Mouse (Mus musculus) right cerebral cortex, postnatal 36 days (tissue): ENCODE measurements at regions not wholly inside any gene's neighbourhood (a gene's known extent, or its start where the extent isn't known, plus 50 kb on each side); places are given as distances from the start of the nearest gene placed in this dataset.

Experiments
- DNase-seq, 2 experiments: peaks; one replicate each; pipeline ENCODE4 v3.0.0; 2022; ENCODE audit warnings: low spot score in 2 of 2, mixed read lengths in 1 of 2

DNA sequence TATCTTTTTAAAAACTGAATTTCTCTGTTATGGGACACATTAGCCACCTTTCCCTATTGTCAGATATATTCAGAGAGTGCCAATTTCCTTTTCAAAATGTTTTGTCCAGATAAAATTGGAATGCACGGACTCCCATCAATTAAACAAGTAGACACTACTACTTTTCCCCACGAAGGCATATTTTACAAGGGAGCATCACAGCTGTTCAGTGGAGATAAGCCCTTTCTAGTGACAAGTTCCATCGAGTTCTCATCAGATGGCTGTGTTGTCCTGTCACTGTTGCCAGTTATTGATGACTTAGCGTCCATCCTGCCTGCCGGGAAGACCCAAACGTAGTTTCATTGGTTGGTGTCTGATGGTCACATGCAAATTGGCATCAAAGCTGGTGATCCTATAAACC, 461.2 kb upstream of the Got2 start:
- DNase-seq, result no peak

DNA sequence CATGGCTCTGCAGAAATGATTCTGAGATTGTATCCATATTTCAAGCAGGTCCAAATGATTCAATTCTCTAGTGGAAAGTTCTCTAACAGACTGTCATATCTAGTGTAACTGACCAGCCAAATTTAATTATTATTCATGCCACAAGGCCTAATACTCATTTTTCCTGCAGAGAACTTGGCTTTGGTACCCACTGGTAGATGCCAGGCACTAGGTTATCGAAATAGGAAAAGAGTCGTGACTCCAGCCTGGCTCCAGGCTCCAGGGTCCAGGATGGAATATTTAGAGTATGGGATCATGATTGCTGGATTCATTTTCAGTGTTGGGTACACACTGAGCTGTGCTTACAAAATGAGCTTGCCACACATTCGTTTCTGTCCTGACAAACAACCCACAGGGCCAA, 452.4 kb upstream of the Got2 start:
- no peak for DNase-seq

DNA sequence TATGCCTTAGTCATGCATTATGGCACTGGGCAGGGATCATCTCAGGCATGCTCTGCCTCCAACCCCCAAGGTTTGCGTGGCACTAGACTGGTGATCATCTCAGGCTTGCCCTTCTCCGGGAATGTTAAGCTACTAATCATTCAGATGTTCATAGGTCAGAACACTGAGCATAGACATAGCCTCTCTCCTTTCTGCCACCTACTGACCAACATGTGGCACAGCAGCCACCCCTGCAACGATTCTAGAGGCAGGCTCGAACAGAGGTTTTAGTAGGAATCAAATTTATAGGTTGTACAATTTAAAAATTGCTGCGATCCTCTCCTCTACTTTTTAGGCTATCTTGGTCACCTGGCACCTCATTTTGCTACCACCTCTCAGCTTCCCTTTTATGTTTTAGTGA, 430.0 kb upstream of the Got2 start:
- no peak for DNase-seq

DNA sequence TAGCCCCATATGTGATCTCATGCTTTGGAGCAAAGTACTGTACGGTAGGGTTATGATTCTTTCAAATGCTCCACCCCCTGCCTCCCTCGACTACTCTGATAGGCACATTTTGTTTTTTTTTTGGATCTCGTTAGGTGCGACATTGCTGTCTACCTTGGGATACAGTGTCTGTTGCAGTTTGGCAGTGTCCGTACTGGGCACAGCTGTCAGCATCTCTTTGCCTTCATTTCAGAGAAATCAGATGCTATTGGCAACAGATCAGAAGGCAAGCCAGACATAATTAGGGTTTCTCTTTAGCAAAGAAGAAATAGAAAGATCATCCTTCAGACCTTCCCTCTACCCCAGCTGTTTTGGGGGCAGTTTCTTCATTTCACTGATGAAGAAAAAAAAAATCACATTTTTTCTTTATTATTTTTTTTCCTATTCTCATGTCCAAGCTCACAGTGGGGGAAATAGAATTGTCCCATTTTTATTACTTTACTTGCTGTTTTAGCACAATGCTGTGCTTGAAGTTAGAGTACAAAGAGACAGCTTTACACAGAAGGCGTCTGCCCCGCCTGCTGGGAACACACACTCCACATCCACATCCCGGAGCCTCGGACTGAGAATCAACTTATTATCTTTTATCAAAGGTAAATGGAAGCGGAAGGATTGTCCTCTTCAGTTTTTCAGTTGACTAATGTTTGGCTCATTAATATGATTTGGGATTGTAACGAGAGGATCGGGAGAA, 420.8 kb upstream of the Got2 start:
- DNase-seq, result no peak

DNA sequence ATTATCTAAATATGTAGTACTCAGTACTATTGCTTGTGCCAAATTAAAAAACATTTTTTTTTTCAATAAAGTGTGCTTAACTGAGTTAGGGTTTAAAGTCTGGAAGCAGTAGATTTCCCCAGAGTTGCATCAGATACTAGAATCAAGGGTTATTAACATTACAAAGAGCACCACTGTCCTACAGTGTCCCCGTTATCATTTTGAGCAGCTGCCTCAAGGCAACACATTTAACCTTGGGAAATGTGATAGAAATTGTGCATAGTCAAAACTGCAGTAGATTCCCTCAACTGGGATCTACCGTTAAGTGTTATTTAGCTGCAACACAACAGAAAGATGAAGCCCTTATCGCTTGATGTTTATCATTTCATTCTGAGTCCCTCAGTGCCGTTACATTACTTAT, 408.3 kb upstream of the Got2 start:
- no peak for DNase-seq

DNA sequence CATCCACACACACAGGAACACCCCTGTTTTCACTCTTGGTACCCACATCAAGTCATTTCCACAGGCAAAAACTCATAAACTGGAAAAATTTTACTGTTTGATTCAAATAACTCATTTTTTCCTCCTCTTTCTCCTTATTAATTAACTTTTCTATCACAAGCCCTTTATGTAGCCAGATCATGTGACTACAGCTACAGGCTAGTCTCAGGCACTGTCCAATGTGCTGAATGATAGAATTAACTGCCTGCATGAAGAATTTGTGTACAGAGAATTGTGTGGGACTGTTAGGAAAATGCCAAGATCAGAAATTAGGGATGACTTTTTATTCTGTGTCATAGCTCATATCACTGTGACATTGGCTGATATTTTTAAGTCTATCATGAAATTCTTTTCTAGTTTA, 402.4 kb upstream of the Got2 start:
- no peak for DNase-seq

DNA sequence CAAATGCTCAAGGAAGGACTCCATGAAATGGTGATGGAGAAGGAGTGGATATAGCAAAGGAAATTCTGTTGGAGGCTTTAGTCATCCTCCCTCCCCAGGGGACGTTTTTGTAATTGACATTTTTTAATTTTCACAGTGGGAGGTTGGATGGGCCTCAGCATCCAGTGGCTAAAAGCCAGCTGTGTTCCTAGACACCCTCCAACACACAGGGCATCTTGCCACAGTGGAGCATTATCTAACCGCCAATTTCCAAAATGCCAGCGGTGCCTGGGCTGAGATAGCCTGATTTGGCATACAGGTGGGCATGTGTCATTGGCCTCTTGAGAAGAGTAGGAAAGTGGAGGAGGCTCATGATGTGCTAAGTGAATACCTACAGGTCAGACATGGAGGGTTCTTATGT, 401.2 kb upstream of the Got2 start:
- no peak for DNase-seq

DNA sequence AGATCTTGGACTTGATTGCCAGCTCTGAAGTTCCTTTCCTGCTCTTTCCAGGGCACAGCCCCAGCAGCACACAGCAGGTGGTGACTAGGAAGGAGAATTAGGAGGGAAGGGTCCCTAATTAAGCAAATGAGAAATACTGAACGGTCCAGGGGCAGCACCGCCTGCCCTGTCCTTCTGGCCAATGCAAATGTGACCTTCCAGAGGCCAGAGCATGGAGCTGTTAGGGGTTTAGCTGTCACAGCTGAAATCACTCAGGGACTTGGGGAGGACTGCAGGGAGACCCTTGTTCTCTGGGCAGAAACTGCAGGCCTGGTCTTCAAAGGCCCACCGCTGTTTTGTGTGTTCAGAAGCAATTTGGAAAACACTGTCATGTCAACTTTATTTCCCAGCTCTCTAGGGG, 400.2 kb upstream of the Got2 start:
- DNase-seq, result no peak

DNA sequence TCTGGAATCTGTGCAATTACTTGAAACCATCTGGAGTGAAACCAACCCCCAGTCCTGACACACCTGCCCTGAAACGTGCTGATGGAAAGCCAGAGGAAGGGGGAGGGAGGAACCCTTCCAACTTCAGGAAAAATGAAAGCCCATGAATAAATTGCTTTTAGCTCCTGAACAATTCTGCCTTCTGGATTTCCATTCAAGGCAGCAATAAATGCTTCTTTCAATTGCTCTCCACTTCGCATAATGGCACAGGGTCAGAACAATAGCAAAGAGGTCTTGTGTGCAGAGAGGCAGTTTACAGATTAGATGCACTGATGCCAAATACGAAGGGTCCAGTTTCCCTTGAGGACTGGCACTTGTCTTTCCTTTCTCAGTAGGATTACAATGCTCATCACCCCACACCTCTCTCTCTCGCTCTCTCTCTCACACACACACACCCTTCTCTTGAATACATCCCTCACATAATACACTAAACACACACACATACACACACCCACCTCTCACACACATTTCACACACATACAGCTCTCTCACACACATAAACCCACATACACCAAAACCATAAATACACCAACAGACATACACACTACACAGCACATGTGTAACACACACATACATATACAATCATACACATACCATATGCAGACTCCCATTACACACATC, 389.3 kb upstream of the Got2 start:
- no peak for DNase-seq

DNA sequence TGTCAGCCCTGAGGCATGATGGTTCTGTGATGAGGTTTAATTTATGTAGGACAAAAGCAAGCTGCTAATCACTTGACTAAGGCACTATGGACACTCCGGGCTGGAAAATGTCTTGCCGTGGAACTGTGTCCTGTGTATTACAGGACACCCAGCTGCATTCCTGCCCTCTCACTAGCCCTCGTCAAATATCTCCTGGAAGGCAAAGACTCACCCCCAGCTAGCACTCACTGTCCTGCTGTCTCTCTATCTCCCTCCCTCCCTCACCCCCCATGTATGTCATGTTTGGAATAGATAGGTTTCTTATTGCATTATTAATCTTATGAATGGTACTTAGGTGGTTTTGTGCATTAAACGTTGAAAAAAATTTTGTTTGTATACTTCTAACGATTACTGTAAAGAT, 388.7 kb upstream of the Got2 start:
- DNase-seq, result no peak

DNA sequence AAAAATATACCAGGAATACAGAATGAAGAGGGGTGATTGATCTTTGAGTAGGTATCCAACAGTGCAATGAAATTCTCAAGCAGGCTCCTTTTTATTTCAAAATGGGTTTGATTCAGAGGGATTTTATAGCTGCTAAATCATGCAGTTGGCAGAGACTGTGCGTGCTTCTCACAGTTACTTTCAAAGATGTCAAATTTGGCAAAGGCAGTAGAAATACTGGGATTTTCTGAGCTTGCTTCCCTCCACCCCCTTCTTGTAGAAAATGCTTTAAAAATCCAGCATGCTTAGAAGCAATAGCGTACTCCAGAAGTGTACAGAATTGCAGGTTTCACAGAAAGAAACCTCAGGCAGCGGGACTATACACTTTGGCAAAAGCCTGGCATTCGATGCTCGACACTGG, 367.9 kb upstream of the Got2 start:
- DNase-seq, result peak; percentile 38 to 43

DNA sequence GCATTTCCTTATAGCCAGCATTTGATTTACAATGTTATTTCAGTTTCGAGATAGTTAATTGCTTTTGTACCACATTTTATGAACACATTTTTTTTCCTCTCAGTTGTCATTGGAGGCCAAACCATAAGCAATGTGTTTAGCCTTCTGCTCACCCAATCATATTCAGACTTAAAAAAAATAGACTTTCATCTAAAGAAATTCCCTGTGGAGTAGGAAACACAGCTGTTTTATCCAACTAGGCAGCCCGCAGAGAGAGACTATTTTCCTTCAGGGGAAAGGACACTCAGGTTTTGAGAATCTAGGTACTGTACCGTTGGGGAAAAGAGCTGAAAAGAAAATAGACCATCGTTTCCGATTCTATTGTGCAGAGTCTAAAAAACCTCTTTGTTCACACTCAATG, 367.5 kb upstream of the Got2 start:
- no peak for DNase-seq

DNA sequence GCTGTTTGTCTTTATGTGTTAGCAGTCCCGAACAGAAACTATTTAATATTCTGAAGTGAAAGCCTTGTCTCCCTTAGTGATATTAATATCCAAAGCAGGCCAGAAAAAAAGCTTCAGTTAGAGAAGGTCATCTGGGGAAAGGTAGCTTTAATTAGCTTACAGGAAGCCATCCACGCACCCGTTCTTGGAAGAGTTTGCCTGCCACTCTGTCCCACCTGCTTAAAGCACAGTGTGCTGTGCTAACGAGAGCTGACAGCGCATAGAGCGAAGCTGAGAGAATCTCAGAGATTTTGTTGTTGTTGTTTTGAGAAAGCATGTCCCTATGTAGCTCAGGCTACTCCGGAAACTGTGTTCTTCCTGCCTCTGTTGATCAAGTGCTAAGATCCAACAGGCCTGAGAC, 357.7 kb upstream of the Got2 start:
- DNase-seq, result no peak

DNA sequence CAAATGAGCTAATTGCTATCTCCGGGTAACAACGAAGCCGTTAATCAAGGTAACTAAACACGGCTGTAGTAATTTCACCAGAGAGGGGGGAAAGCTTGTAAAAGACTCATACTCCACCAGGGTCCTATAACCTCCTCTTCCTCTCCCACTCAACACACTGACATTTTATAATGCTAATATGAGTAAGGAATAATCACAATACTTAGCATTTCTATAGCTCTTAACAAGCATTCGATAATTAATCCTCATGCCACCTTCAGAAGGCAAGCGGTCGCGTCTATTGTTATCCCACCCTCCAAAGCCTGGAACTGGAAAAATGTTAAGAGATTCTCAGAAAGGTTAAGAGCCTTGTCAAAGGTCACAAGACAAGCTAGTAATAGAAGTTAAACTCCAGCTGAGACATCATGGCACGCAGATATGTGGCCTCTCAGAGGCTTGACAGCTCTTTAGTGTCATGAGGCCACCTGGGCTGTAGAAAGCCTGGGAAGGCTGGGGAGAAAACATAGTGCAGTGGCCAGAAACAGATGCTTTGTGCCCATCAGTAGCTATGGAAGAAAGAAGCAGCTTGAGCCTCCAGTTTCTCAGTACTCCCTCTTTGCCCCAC, 356.3 kb upstream of the Got2 start:
- DNase-seq, result no peak

DNA sequence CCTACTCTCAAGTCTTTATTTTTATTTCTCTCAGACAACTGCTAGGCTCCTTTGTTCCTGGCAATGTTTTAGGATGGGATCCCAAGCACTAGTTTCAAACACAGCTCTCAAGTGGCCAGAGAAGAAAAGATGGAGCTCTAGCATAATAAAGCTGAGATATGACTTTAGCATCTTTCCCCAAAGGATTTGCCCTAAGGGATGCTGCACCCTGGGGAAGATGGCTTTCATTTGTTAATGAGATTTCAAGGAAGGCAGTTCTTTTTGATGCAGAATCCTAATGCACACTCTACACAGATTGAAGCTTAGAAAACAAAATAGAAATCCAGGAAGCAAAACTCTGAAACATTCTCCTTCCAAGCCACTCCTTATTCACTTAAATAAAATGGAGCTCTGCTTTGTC, 350.1 kb upstream of the Got2 start:
- no peak for DNase-seq

DNA sequence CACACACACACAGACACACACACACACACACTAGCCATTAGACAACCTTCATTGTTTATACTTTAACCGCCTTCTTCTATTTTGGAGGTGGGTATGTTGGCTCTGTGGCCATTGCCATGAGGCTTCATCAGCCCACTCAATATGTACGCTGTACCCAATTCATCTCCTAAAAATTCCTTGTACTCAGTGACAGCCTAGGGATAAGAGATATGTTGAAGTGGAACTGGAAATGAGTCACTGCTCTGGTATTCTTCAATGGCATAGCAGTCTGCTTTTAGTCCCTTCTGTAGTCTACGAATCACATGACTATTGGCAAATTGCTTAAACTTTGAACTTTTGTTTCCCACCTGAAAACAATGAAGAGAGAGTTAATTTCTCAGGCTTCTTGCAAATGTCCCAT, 349.6 kb upstream of the Got2 start:
- DNase-seq, result no peak

DNA sequence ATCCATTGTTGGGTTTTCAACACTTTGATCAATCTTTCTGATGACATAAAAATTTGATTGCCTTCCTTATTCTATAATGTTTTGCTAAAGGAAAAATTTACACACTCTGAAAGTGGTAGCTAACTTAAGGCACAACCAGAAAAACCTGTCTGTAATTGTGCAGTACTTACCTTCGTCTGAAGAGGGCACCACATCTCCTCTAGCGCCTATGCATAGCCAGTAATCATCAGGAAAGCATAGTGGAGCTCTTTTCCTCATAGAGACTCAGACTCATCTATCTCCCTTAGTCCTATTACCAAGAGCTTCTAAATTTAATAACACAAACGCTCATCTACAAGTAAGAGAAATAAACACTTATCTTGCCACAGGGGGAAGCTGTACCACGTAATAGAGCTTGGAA, 342.1 kb upstream of the Got2 start:
- peak; percentile 10 to 23 for DNase-seq
